Mouse (Mus musculus) limb, embryonic 13.5 days (tissue): ENCODE results near the gene Dgke. TPM values are rescaled to one million over a fixed set of nuclear protein-coding genes. Genes with fewer than 3 reads are reported as not detected.
"Not testable (repeated sequence)": the region's sequence is repeated elsewhere in the genome, so short reads cannot be mapped to it uniquely, and the experiment has no call there.

Source experiments
- ATAC-seq: fragments of 200-750 bp; cut with Nextera tagmentation; 2 replicates; pipeline ENCODE4 v1.8.0; 2017; ENCODE audit warnings: low read depth, moderate number of reproducible peaks, moderate TSS enrichment; ENCODE audit not compliant: low FRiP score
- H3K27ac ChIP-seq: fragments of 300-500 bp; sonication (generic); 2 replicates; pipeline ENCODE4 v1.5.1; 2015; ENCODE audit warnings: inconsistent platforms, mild to moderate bottlenecking, moderate library complexity
- H3K27me3 ChIP-seq: fragments of 300-500 bp; sonication (generic); 2 replicates; pipeline ENCODE4 v1.6.1; 2015; ENCODE audit warnings: mild to moderate bottlenecking, inconsistent platforms
- H3K36me3 ChIP-seq: fragments of 300-500 bp; sonication (generic); 2 replicates; pipeline ENCODE4 v1.6.1; 2015; ENCODE audit warnings: inconsistent platforms, mild to moderate bottlenecking, moderate library complexity
- H3K4me1 ChIP-seq: fragments of 300-500 bp; sonication (generic); 2 replicates; pipeline ENCODE4 v1.6.1; 2015; ENCODE audit warnings: inconsistent platforms
- H3K4me2 ChIP-seq: fragments of 300-500 bp; sonication (generic); replicated peaks from 2 replicates; pipeline ENCODE4 v1.6.1; 2015; ENCODE audit warnings: inconsistent platforms, mild to moderate bottlenecking, moderate library complexity
- H3K4me3 ChIP-seq: fragments of 300-500 bp; sonication (generic); 2 replicates; pipeline ENCODE4 v1.5.1; 2015; ENCODE audit warnings: moderate library complexity, mild to moderate bottlenecking, inconsistent platforms
- H3K9ac ChIP-seq: fragments of 300-500 bp; sonication (generic); 2 replicates; pipeline ENCODE4 v1.6.1; 2015; ENCODE audit warnings: mild to moderate bottlenecking, inconsistent platforms
- H3K9me3 ChIP-seq: fragments of 300-500 bp; sonication (generic); 2 replicates; pipeline ENCODE4 v1.6.1; 2016; ENCODE audit warnings: inconsistent platforms
- WGBS: fragments of 180-500 bp; shearing (Covaris S2); methylation state at CpG from one replicate; pipeline ENCODE4 v1.1.7; 2015; 5-methylcytosine and 5-hydroxymethylcytosine counted together
- polyA plus RNA-seq: library from polyadenylated mRNA; unstranded; fragments of >200 nt; fragmentation: Nextera tagmentation; extraction: Ambion mirVana; gene quantifications from 2 replicates; pipeline ENCODE4 v1.2.1, GENCODE M21; 2015

Gene Dgke
- polyA plus RNA-seq, result 4.3 and 4.5 TPM in 2 replicates

- ATAC-seq, result no peak
- 96% methylated on average over 1 of the region's 1 CpGs for WGBS
- H3K27me3 ChIP-seq, result no peaks in the 10 kb centered on the region
- no peaks in the 10 kb centered on the region for H3K36me3 ChIP-seq
- no peaks in the 10 kb centered on the region for H3K4me1 ChIP-seq
- H3K9me3 ChIP-seq, result no peaks in the 10 kb centered on the region
- H3K4me2 ChIP-seq, result no peak within 1 kb of the TSS
- H3K9ac ChIP-seq, result no peak within 1 kb of the TSS
- H3K27ac ChIP-seq, result no peak within 1 kb of the TSS
- H3K4me3 ChIP-seq, result no peak within 1 kb of the TSS
These were observed at the start of gene Dgke for GRCm38 (mm10) chr11:89066750-89067149. Gene Dgke, minus strand, starts transcription at chr11:89066850.

- peaks cover under 1% of the 10 kb centered on the region; the same call in 1 of the 2 replicates for H3K27me3 ChIP-seq
- 0 out of 2 replicates have a peak, but pooled peaks cover 5% of the 10 kb centered on the region for H3K4me1 ChIP-seq
- no peak for ATAC-seq
- H3K9ac ChIP-seq, result no peak overlapping the region
- no peak overlapping the region for H3K4me3 ChIP-seq
- H3K9me3 ChIP-seq, result no peaks in the 10 kb centered on the region
- no peaks in the 10 kb centered on the region for H3K36me3 ChIP-seq
- H3K4me2 ChIP-seq, result no peak overlapping the region
- no peak overlapping the region for H3K27ac ChIP-seq
- 23% methylated on average over 12 of the region's 12 CpGs for WGBS
These were observed 40.6 kb upstream of the Dgke start for GRCm38 (mm10) chr11:89107180-89107807.

DNA sequence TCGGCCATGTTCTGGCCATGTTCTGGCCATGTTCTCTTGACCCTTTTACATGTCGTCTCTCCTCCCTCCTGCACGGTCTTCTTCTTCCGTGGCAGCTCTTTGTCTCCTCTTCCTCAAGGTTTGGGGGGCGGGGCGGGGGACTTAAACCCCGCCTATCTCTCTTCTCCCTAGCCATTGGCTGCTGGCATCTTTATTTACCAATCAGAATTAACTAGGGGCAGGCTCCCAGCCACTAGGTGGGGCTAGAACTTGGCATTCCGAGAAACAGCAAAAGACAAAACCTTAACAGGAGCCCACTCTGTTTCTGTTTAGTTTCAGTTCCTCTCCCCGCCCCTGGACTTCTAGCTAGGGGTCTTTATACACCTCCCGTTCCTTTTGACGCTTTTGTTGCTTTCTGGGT, 39.2 kb upstream of the Dgke start:
- Histone ChIP-seq H3K4me3 (no peak overlapping the region), H3K9me3 (no peaks in the 10 kb centered on the region), H3K27ac (no peak overlapping the region), H3K27me3 (peaks cover 7% of the 10 kb centered on the region; the same call in 1 of the 2 replicates), H3K4me2 (no peak overlapping the region), H3K4me1 (0 out of 2 replicates have a peak, but pooled peaks cover 6% of the 10 kb centered on the region), H3K9ac (no peak overlapping the region), H3K36me3 (no peaks in the 10 kb centered on the region)
- ATAC-seq, result no peak
- 84% methylated on average over 11 of the region's 11 CpGs for WGBS

- H3K4me1 ChIP-seq, result 0 out of 2 replicates have a peak, but pooled peaks cover 4% of the 10 kb centered on the region
- no peaks in the 10 kb centered on the region for H3K36me3 ChIP-seq
- no peak overlapping the region for H3K4me3 ChIP-seq
- no peak overlapping the region for H3K27ac ChIP-seq
- H3K9ac ChIP-seq, result no peak overlapping the region
- 96% methylated on average over 8 of the region's 8 CpGs for WGBS
- no peaks in the 10 kb centered on the region for H3K9me3 ChIP-seq
- H3K27me3 ChIP-seq, result peaks cover 7% of the 10 kb centered on the region; the same call in 1 of the 2 replicates
- no peak for ATAC-seq
- H3K4me2 ChIP-seq, result no peak overlapping the region
These were observed 38.6 kb upstream of the Dgke start for GRCm38 (mm10) chr11:89105211-89105610.

GRCm38 (mm10) chr11:89103166-89103565, 36.5 kb upstream of the Dgke start:
- ATAC-seq, result no peak
- WGBS, result 85% methylated on average over 14 of the region's 14 CpGs
- H3K27ac ChIP-seq, result no peak overlapping the region

DNA sequence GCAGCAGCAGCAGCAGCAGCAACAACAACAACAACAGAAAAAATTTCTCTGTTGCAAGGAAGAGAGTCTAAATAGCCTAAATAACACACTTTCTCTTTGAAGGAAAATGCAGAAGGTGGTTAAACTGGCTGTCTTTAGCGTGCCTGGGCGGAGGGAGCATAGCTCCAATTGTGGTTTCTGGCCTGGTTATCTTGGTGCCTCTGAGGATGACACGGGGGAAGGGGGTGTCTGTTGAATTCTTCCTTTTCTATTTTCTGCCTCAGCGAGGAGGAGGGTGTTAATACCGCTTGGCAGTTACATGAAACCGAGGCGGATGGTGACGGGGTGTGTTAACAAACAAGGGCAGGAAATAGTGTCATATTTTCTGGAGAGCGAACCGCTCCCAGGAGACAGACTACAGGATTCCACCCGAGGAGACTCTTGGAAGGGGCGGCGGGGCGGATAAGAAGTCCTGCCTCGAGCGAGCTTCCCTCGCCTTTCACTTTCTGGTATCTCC, 34.2 kb upstream of the Dgke start:
- Histone ChIP-seq H3K4me3 (peak overlapping the region; percentile 23), H3K9me3 (no peaks in the 10 kb centered on the region), H3K4me2 (peak overlapping the region; percentile 55), H3K27ac (no peak overlapping the region), H3K36me3 (no peaks in the 10 kb centered on the region), H3K4me1 (0 out of 2 replicates have a peak, but pooled peaks cover 3% of the 10 kb centered on the region), H3K27me3 (peaks cover 7% of the 10 kb centered on the region; the same call in 1 of the 2 replicates), H3K9ac (no peak overlapping the region; the same call in 1 of the 2 replicates)
- 32% methylated on average over 17 of the region's 17 CpGs for WGBS
- ATAC-seq, result no peak

More at GRCm38 (mm10) chr11:89103166-89103565, 36.5 kb upstream of the Dgke start:
- Histone ChIP-seq H3K4me3 (no peak overlapping the region), H3K36me3 (no peaks in the 10 kb centered on the region), H3K4me1 (0 out of 2 replicates have a peak, but pooled peaks cover 3% of the 10 kb centered on the region), H3K27me3 (peaks cover 7% of the 10 kb centered on the region; the same call in 1 of the 2 replicates), H3K9me3 (no peaks in the 10 kb centered on the region), H3K9ac (no peak overlapping the region), H3K4me2 (no peak overlapping the region)

DNA sequence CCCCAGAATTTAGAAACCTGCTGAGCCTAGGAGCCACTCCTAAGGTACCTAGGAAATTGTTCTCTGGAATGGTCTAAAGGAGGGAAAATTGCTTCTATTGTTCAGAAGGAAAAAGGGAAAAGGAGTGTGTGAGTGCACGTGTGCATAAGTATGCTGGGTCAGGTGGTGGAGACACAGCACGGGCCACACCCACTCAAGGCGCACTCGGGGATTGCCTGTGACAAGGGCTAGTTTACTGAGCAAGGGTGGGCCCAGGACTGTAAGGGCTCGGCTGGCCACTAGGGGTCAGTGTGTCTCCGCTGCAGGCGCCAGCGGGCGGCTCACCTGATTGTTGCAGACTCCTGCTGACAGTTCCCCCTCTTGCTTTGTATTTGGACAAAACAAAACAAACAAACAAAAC, 33.8 kb upstream of the Dgke start:
- H3K27me3 ChIP-seq, result peaks cover 7% of the 10 kb centered on the region; the same call in 1 of the 2 replicates
- no peaks in the 10 kb centered on the region for H3K36me3 ChIP-seq
- H3K4me1 ChIP-seq, result 0 out of 2 replicates have a peak, but pooled peaks cover 3% of the 10 kb centered on the region
- peak overlapping the region; percentile 55 for H3K4me2 ChIP-seq
- H3K9me3 ChIP-seq, result no peaks in the 10 kb centered on the region
- under 1% methylated on average over 9 of the region's 9 CpGs for WGBS
- H3K4me3 ChIP-seq, result peak overlapping the region; percentile 23
- ATAC-seq, result peak; percentile 71; the same call in 1 of the 2 replicates
- H3K9ac ChIP-seq, result no peak overlapping the region
- H3K27ac ChIP-seq, result no peak overlapping the region

DNA sequence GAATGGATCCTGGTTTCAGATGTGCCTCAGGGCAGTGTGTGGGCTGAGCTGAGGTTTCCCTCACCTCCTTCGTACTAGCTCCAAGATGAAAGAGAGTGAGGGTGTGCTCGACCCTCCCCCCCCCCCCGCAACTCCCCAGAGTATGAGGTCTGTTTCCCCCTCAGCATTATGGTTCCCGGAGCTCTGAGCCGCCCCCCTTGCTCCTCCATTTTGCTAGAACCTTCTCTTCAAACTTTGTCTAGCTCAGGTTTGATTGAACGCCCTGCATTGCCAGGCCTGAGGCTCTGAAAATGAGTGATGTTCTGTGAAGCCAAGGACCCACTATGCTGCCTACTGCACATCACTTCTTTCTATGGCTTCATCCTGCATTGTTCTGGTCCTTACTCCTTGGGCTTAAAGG, 32.3 kb upstream of the Dgke start:
- ATAC-seq, result no peak
- Histone ChIP-seq H3K27ac (no peak overlapping the region), H3K36me3 (no peaks in the 10 kb centered on the region), H3K9ac (no peak overlapping the region), H3K27me3 (peaks cover 7% of the 10 kb centered on the region; the same call in 1 of the 2 replicates), H3K4me1 (0 out of 2 replicates have a peak, but pooled peaks cover 3% of the 10 kb centered on the region), H3K4me2 (no peak overlapping the region), H3K9me3 (no peaks in the 10 kb centered on the region), H3K4me3 (no peak overlapping the region)
- 49% methylated on average over 6 of the region's 6 CpGs for whole genome bisulfite sequencing

DNA sequence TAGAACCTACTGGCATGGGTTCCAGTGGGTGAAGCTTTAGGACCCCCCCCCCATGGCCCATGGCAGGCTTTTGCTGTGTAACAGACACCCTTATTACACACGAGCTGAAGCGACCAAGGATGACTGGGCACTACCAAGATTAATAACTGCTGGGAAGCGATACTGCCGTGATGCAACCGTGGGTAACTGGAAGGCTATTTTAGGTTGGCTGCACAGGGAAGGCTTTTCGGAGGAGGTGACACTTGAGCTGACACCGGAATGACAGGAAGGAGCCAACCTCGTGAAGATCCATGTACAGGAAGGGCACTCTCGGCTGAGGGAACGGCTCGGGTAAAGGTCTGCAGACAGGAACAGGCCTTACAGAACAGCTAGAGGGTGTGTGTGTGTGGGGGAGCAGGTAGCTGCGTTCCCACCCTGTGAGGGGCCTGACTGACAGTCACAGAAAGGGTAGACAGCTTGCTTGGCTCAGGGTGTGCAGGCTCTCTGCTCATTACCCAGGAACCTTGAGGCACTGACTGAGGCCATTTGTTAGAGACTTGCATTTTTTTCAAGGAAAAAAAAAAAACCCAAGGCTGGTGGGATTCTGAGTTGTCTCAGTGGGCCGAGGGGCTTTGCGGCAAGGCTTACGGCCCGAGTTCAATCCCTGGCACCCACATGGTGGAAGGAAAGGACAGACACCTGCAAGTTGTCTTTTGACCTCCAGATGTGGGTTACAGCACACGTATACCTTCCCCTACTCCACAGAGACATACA, 31.6 kb upstream of the Dgke start:
- Histone ChIP-seq H3K36me3 (no peaks in the 10 kb centered on the region), H3K9ac (no peak overlapping the region)

GRCm38 (mm10) chr11:89097292-89097691, 30.6 kb upstream of the Dgke start:
- H3K4me1 ChIP-seq, H3K27me3 ChIP-seq, H3K4me2 ChIP-seq, H3K4me3 ChIP-seq, H3K36me3 ChIP-seq, ATAC-seq, H3K9me3 ChIP-seq, H3K27ac ChIP-seq, H3K9ac ChIP-seq: not testable (repeated sequence)
- 75% methylated on average over 10 of the region's 10 CpGs for WGBS

More for the DNA sequence above, 31.6 kb upstream of the Dgke start:
- H3K4me1 ChIP-seq, result 0 out of 2 replicates have a peak, but pooled peaks cover 3% of the 10 kb centered on the region
- H3K4me2 ChIP-seq, result no peak overlapping the region
- 79% methylated on average over 17 of the region's 17 CpGs for WGBS
- no peak overlapping the region for H3K4me3 ChIP-seq
- H3K9me3 ChIP-seq, result no peaks in the 10 kb centered on the region
- ATAC-seq, result no peak
- H3K27me3 ChIP-seq, result peaks cover 7% of the 10 kb centered on the region; the same call in 1 of the 2 replicates
- H3K27ac ChIP-seq, result no peak overlapping the region

GRCm38 (mm10) chr11:89095306-89095705, 28.7 kb upstream of the Dgke start:
- Histone ChIP-seq H3K4me1 (no peaks in the 10 kb centered on the region), H3K27me3 (no peaks in the 10 kb centered on the region), H3K36me3 (no peaks in the 10 kb centered on the region), H3K4me3 (no peak overlapping the region), H3K9me3 (no peaks in the 10 kb centered on the region), H3K27ac (no peak overlapping the region), H3K9ac (no peak overlapping the region), H3K4me2 (no peak overlapping the region)
- ATAC-seq, result no peak
- 83% methylated on average over 3 of the region's 3 CpGs for WGBS

GRCm38 (mm10) chr11:89092714-89093113, 26.1 kb upstream of the Dgke start:
- H3K27ac ChIP-seq, result no peak overlapping the region
- 76% methylated on average over 9 of the region's 9 CpGs for WGBS
- no peak overlapping the region for H3K9ac ChIP-seq
- no peaks in the 10 kb centered on the region for H3K36me3 ChIP-seq
- no peaks in the 10 kb centered on the region for H3K4me1 ChIP-seq
- no peak overlapping the region for H3K4me3 ChIP-seq
- no peaks in the 10 kb centered on the region for H3K9me3 ChIP-seq
- no peaks in the 10 kb centered on the region for H3K27me3 ChIP-seq
- no peak for ATAC-seq
- H3K4me2 ChIP-seq, result no peak overlapping the region
